Mouse (Mus musculus): ENCODE data around the gene Galnt14. TPM values are rescaled to one million over a fixed set of nuclear protein-coding genes. Genes with fewer than 3 reads are reported as not detected.

Galnt14 gene
- total RNA-seq, 2 experiments from 2014 or later = 0.12 to 0.17 TPM

- intact Hi-C loops (cut with DNase I) = no loop called here
- DNase-seq = no peak
These were observed 194.7 kb downstream of the Galnt14 start for GRCm38 (mm10) chr17:73515506-73515905.

- DNase-seq = no peak
- intact Hi-C loops (cut with DNase I) = no loop called here
These were observed 195.4 kb downstream of the Galnt14 start for GRCm38 (mm10) chr17:73514862-73515261.

- DNase-seq = no peak
- intact Hi-C loops (cut with DNase I) = no loop called here
These were observed 196.0 kb downstream of the Galnt14 start for GRCm38 (mm10) chr17:73514258-73514657.

GRCm38 (mm10) chr17:73512844-73513243, 197.4 kb downstream of the Galnt14 start:
- no peak for DNase-seq
- intact Hi-C loops (cut with DNase I) = no loop called here

- DNase-seq = no peak
- intact Hi-C loops (cut with DNase I) = no loop called here
These were observed 202.3 kb downstream of the Galnt14 start for GRCm38 (mm10) chr17:73507804-73508535.

GRCm38 (mm10) chr17:73504111-73504510, 206.1 kb downstream of the Galnt14 start:
- no peak for DNase-seq
- intact Hi-C loops (cut with DNase I) = no loop called here

GRCm38 (mm10) chr17:73502613-73503012, 207.6 kb downstream of the Galnt14 start:
- intact Hi-C loops (cut with DNase I) = no loop called here
- no peak for DNase-seq

GRCm38 (mm10) chr17:73489519-73489918, 220.7 kb downstream of the Galnt14 start:
- DNase-seq = no peak
- intact Hi-C loops (cut with DNase I) = no loop called here

GRCm38 (mm10) chr17:73487792-73488191, 222.5 kb downstream of the Galnt14 start:
- peak; percentile 42 to 74 for DNase-seq
- intact Hi-C loops (cut with DNase I) = no loop called here

- no peak for DNase-seq
- intact Hi-C loops (cut with DNase I) = no loop called here
These were observed 222.9 kb downstream of the Galnt14 start for GRCm38 (mm10) chr17:73487380-73487779.

GRCm38 (mm10) chr17:73477096-73478076, 232.9 kb downstream of the Galnt14 start:
- DNase-seq = no peak
- intact Hi-C loops (cut with DNase I) = no loop called here

- intact Hi-C loops (cut with DNase I) = no loop called here
- DNase-seq = no peak
These were observed 235.9 kb downstream of the Galnt14 start for GRCm38 (mm10) chr17:73474371-73474770.

GRCm38 (mm10) chr17:73473012-73473411, 237.2 kb downstream of the Galnt14 start:
- intact Hi-C loops (cut with DNase I) = no loop called here
- DNase-seq = no peak

GRCm38 (mm10) chr17:73460874-73461273, 249.4 kb downstream of the Galnt14 start:
- intact Hi-C loops (cut with DNase I) = no loop called here
- no peak for DNase-seq

- intact Hi-C loops (cut with DNase I) = no loop called here
- no peak for DNase-seq
These were observed 251.5 kb downstream of the Galnt14 start for GRCm38 (mm10) chr17:73458741-73459140.

GRCm38 (mm10) chr17:73456551-73456950, 253.7 kb downstream of the Galnt14 start:
- no peak for DNase-seq
- intact Hi-C loops (cut with DNase I) = no loop called here

GRCm38 (mm10) chr17:73453646-73454045, 256.6 kb downstream of the Galnt14 start:
- intact Hi-C loops (cut with DNase I) = no loop called here
- no peak for DNase-seq

GRCm38 (mm10) chr17:73452151-73452760, 258.0 kb downstream of the Galnt14 start:
- DNase-seq = no peak
- intact Hi-C loops (cut with DNase I) = no loop called here

GRCm38 (mm10) chr17:73449104-73449503, 261.1 kb downstream of the Galnt14 start:
- no peak for DNase-seq
- intact Hi-C loops (cut with DNase I) = no loop called here
